Mouse (Mus musculus) gastrocnemius, postnatal 25 days (tissue): ENCODE measurements around the gene 1700125H20Rik. TPM values are rescaled to one million over a fixed set of nuclear protein-coding genes. Genes with fewer than 3 reads are reported as not detected.

Source experiments
- DNase-seq: peaks from one replicate; pipeline ENCODE4 v3.0.0; 2022
- total RNA-seq, 2 experiments: library from RNA; stranded (reverse); gene quantifications; 1 replicate in 1 of 2; 2 replicates in 1 of 2; pipeline ENCODE4 v1.2.3; 2021

1700125H20Rik gene
- total RNA-seq, 2 experiments from 2014 or later: not detected

DNA sequence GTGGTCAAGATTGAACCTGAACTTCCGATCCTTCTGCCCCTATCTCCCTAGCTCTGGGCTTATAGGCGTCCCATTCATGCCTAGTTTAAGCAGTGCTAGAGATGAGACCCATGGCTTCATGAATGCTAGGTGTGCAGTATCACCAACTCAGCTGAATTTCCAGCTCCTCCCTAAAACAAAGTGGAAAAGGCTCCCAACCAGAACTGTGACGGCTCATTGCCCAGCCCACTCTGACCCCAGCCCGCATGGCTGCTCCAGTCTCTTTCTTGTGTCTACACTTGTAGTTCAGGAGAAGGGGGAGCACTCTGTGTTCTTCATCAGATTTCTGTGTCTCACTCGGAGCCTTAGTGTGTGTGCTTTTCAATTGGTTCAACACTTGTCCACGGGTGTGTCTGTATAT is 14.6 kb downstream of the 1700125H20Rik start:
- DNase-seq: no peak

DNA sequence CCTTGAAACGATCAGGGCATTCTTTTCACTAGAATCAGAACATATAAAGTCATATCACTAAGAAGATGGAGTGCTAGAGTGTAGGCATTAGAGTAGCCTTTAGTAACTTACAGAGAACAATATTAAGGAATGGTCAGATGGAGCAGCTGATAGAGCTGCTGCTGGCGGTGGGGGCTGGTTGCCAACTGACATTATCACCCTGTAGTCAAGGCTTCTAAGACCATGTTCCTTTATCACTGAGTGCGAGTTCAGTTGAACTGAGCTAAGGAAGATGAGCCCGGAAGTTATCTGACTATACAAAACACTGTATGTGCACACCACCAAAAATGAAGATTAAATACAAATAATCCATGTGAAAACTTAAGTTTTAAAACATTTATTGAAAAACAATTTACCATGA is 18.9 kb downstream of the 1700125H20Rik start:
- no peak for DNase-seq

DNA sequence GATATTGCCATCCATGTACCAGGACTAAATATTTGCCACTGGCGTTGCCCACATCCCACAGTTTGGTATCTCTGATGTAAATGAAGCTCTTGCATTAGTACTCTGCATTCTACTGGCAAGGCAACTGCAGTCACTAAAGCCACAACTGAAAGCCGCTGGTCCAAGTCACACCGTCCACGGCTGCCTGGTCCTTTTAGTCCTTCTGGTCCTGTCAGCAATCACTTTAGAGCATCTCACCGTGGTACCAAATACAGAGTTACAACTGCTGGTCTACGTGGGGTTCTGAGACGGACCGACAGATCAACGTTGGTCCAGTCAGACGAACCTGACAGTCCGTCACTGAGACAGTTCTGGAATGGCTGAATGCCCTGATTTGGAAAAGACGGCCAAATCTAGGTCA is 20.5 kb downstream of the 1700125H20Rik start:
- no peak for DNase-seq

DNA sequence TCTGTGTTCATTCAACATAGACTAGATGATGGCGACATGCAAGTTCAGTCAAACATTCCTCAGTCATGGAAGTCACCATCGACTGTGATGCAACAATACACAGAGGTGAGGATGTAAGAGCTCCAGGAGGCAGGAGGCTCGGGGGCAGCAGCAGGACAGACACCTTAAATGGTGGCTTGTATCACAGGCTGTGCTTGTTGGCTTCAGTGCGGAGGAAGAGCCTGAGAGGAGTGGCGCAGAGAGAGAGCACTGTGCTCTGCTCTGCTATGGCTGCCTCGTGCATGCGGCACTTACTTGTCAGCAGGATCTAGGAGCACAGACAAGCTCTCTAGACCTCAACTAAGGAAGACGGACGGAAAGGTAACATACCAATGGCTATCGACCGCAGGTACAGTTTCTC is 24.0 kb downstream of the 1700125H20Rik start:
- DNase-seq: no peak

DNA sequence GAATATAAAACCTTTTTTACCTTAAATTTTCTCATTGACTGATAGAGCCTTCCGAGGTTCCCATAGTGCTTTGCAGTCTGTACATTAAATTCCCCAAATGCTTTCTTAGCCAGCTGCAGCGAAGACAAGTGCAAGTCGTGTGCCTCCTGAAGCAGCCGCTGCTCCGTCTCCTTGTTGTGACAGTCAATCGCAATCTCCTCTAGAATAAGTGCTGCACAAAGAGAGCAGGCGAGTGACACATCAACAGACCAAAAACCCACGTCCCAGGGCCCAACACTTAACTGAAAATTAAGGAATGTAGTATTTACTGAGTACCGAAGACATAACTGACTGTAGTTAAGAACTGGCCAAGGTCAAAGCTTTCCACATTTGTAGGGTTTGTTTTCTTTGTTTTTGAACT is 25.8 kb downstream of the 1700125H20Rik start:
- no peak for DNase-seq

DNA sequence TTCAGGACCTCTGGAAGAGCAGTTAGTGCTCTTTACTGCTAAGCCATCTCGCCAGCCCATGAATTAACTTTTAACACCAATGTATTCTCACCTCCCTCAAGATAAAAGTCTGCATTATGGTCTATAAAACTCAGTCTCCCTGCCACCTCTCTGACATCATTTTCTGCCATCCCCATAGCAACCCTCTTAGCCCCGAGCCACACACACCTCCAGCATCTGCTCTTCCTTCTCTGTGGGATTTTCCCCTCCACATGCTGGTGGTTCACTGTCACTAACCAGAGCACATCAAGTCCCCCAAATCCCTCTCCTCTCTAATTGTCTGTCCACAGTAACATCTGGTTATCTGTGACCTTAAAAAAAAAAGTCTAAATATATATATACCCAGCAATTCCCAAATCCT is 28.7 kb downstream of the 1700125H20Rik start:
- no peak for DNase-seq

DNA sequence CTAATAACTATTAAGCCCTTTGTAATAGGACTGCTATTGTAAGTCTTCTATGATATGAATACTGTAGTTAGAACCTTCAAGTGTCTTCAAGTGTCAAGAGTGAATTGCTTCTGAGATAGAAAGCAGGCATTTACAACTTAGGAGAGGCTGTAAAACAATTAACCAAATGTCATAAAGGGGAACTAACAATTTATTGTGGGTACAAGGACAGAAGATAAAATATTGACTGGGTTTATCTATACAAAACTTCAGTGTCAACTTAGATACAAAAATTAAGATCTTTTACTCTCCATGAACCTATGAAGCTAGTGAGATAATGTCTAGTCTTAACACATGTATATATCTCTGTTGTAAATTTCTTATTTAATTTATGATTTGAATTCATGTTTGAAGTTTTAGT is 36.0 kb downstream of the 1700125H20Rik start:
- DNase-seq: no peak

DNA sequence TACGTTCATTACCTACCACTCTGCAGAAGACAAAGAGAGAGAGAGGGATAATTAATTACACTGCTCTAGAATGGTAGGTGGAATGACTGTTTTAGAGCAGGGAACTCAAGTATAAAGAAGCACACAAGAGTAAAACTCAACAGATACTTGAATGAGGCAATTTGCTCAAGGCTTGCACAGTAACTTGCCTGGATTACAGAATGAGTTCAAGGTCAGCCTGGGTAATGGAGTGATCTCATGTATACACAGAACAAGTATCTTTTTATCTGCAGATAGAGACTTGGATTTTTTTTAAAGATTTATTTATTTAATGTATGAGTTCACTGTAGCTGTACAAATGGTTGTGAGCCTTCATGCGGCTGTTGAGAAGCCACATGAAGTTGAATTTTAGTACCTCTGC is 40.9 kb downstream of the 1700125H20Rik start:
- DNase-seq: no peak

DNA sequence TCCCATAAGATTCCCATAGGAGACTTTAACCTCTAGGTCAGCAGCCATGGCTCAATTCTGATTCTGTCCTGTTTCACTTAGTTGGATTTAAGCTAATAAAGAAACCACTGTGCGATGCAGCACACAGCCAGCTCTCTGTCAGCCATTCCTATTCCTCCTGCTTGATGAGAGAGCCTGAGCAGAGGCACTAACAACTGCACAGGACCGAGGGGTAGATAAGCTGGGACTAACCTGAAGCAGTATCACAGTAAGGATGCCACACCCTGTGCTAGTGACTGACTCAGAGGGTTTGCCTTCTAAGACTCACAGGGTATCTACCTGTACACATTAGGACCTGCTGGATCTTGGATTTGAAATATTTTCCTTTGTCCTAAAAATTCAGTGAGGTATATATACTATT is 43.0 kb downstream of the 1700125H20Rik start:
- no peak for DNase-seq

DNA sequence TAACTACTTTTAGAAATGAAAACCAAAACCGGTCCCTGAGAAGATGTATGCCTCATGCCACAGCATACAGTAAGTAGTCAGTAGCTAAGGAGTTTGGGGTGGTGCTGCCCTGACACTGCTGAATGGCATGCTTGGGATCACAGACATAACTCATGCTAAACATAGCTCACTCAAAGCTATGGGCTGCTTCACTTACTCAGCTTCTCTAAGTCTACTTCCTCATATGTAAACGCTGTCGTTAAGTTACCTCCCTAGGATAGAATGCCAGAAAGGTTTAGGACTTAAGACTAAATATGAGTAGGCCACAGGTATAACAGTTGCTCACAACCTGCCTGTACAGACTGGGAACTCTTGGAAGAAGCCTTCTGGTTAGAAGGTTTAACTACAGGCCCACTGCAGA is 44.5 kb downstream of the 1700125H20Rik start:
- no peak for DNase-seq

DNA sequence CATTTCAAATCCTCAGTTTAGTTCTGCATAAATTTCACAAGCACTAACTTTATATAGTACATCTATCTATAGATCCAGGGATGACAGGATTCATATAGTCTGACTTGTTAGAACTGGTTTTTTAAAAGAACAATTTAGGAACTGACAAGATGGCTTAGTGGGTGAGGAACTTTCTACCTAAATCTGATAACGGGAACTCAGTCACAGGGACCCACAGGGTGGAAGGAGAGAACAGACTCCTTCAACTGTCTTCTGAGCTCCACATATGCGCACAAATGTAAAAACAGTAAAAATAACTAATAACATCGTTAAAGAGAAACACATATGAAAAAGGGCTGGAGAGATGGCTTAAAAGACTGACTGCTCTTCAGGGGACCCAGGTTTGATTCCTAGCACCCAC is 48.8 kb downstream of the 1700125H20Rik start:
- no peak for DNase-seq

DNA sequence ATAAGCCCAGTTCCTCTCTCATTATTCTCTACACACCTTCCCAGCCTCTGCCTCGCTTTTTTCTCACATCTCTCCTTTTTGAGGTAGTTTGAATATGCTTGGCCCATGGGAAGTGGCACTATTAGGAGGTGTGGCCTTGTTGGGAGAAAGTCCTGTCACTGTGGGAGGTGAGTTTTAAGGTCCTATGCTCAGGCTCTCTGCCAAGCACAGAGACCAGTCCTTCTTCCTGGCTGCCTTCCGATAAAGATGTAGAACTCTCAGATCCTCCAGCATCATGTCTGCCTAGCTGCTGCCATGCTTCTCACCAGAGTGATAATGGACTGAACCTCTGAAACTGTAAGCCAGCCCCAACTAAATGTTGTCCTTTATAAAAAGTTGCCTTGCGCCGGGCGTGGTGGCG is 52.4 kb downstream of the 1700125H20Rik start:
- DNase-seq: no peak

DNA sequence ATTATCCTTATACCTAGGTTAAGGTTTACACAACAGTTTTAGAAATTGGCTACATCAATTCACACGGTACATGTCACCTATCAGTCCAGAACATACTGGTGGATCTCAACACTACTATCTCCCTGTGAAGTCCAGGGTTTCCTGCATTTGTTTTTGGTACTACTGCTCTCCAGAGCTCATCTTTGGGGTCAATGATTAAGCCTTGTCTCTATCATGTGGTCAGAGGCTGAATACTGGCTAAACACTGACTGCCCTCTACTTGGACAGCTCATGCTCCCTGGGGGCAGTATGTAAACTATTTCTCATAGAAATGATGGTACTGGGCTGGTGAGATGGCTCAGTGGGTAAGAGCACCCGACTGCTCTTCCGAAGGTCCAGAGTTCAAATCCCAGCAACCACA is 53.0 kb downstream of the 1700125H20Rik start:
- no peak for DNase-seq

Other genes with a start within 250 kb of the 1700125H20Rik start
- gene Car4, start 212.6 kb upstream of the 1700125H20Rik start, total RNA-seq: 10 to 100 TPM; 10.2 to 13.5 TPM
- gene Usp32, start 30.2 kb upstream of the 1700125H20Rik start, total RNA-seq: 1 to 10 TPM; 9.2 to 9.4 TPM
- gene Appbp2, start 64.7 kb downstream of the 1700125H20Rik start, total RNA-seq: 1 to 10 TPM; 7.4 to 8.9 TPM
- 1 to 10 TPM; 4.7 to 5.4 TPM for gene Ppm1d, start 140.8 kb downstream of the 1700125H20Rik start, total RNA-seq
- gene Bcas3, start 182.8 kb downstream of the 1700125H20Rik start, total RNA-seq: 10 to 100 TPM; 30.1 to 31.5 TPM